Mouse (Mus musculus) forebrain, embryonic 11.5 days (tissue): Measurements from ENCODE around the gene Krt16. TPM values are rescaled to one million over a fixed set of nuclear protein-coding genes. Genes with fewer than 3 reads are reported as not detected.
"Not testable (repeated sequence)": the region's sequence is repeated elsewhere in the genome, so short reads cannot be mapped to it uniquely, and the experiment has no call there.

Experiments used
- ATAC-seq: fragments of 200-750 bp; cut with Nextera tagmentation; replicated peaks from 2 replicates; pipeline ENCODE4 v1.8.0; 2017; ENCODE audit warnings: moderate TSS enrichment; ENCODE audit not compliant: low FRiP score
- DNase-seq: peaks from one replicate; pipeline ENCODE4 v3.0.0-alpha.2; 2017; ENCODE audit warnings: low spot score
- H3K27ac ChIP-seq: fragments of 300-500 bp; sonication (generic); 2 replicates; pipeline ENCODE4 v1.5.1; 2014; ENCODE audit warnings: low read depth, low read length
- H3K27me3 ChIP-seq: fragments of 300-500 bp; sonication (generic); 2 replicates; pipeline ENCODE4 v1.6.1; 2014; ENCODE audit warnings: mild to moderate bottlenecking, low read length, mixed read lengths; ENCODE audit not compliant: control insufficient read depth, insufficient read depth
- H3K36me3 ChIP-seq: fragments of 300-500 bp; sonication (generic); 2 replicates; pipeline ENCODE4 v1.6.1; 2014; ENCODE audit warnings: mild to moderate bottlenecking, low read length, moderate library complexity, mixed read lengths; ENCODE audit not compliant: control insufficient read depth, insufficient read depth
- H3K4me1 ChIP-seq: fragments of 300-500 bp; sonication (generic); replicated peaks from 2 replicates; pipeline ENCODE4 v1.6.1; 2014; ENCODE audit warnings: low read length, mixed read lengths; ENCODE audit not compliant: control insufficient read depth, insufficient read depth
- H3K4me2 ChIP-seq: fragments of 300-500 bp; sonication (generic); 2 replicates; pipeline ENCODE4 v1.6.1; 2014; ENCODE audit warnings: low read depth, mild to moderate bottlenecking, low read length, moderate library complexity, mixed read lengths; ENCODE audit not compliant: severe bottlenecking
- H3K4me3 ChIP-seq: fragments of 300-500 bp; sonication (generic); 2 replicates; pipeline ENCODE4 v1.5.1; 2014; ENCODE audit warnings: low read depth, low read length
- H3K9ac ChIP-seq: fragments of 300-500 bp; sonication (generic); 2 replicates; pipeline ENCODE4 v1.6.1; 2014; ENCODE audit warnings: low read length
- H3K9me3 ChIP-seq: fragments of 300-500 bp; sonication (generic); 2 replicates; pipeline ENCODE4 v1.6.1; 2016; ENCODE audit warnings: low read length, mixed read lengths; ENCODE audit not compliant: control insufficient read depth
- WGBS: fragments of 180-500 bp; shearing (Covaris S2); extraction: QIAGEN DNeasy Blood & Tissue Kit; methylation state at CpG from one replicate; pipeline ENCODE4 v1.1.7; 2014; 5-methylcytosine and 5-hydroxymethylcytosine counted together
- polyA plus RNA-seq: library from polyadenylated mRNA; unstranded; fragments of >200 nt; fragmentation: Nextera tagmentation; extraction: Ambion mirVana; gene quantifications from 2 replicates; pipeline ENCODE4 v1.2.1, GENCODE M21; 2014

The Krt16 gene
- polyA plus RNA-seq, 1 experiment from 2014 or later, result not detected

GRCm38 (mm10) chr11:100262058-100262980 lies 13.6 kb upstream of the Krt16 start:
- Histone ChIP-seq H3K9ac (no peak overlapping the region), H3K27me3 (no peaks in the 10 kb centered on the region), H3K4me1 (no peaks in the 10 kb centered on the region), H3K9me3 (no peaks in the 10 kb centered on the region), H3K4me3 (no peak overlapping the region), H3K27ac (no peak overlapping the region), H3K4me2 (no peak overlapping the region), H3K36me3 (no peaks in the 10 kb centered on the region)
- 25% methylated on average over 13 of the region's 13 CpGs for WGBS
- DNase-seq (peak; percentile 47), ATAC-seq (no peak)

GRCm38 (mm10) chr11:100261235-100261605 lies 12.5 kb upstream of the Krt16 start:
- DNase-seq (peak; percentile 37), ATAC-seq (no peak)
- no peak overlapping the region for H3K4me2 ChIP-seq
- H3K27ac ChIP-seq, result no peak overlapping the region
- 77% methylated on average over 9 of the region's 9 CpGs for WGBS
- no peaks in the 10 kb centered on the region for H3K4me1 ChIP-seq
- no peaks in the 10 kb centered on the region for H3K36me3 ChIP-seq
- H3K27me3 ChIP-seq, result no peaks in the 10 kb centered on the region
- no peak overlapping the region for H3K9ac ChIP-seq
- H3K9me3 ChIP-seq, result no peaks in the 10 kb centered on the region
- H3K4me3 ChIP-seq, result no peak overlapping the region

GRCm38 (mm10) chr11:100260514-100261234 lies 12.0 kb upstream of the Krt16 start, which contains the start of gene Krt17:
Krt17 (minus strand) TSS chr11:100261029.
- DNase-seq (peak; percentile 48), ATAC-seq (no peak)
- no peak within 1 kb of the TSS for H3K27ac ChIP-seq
- H3K9ac ChIP-seq, result no peak within 1 kb of the TSS
- no peak within 1 kb of the TSS for H3K4me2 ChIP-seq
- H3K36me3 ChIP-seq, result no peaks in the 10 kb centered on the region
- no peaks in the 10 kb centered on the region for H3K9me3 ChIP-seq
- no peaks in the 10 kb centered on the region for H3K27me3 ChIP-seq
- WGBS, result 84% methylated on average over 21 of the region's 21 CpGs
- no peaks in the 10 kb centered on the region for H3K4me1 ChIP-seq
- no peak within 1 kb of the TSS for H3K4me3 ChIP-seq

- 93% methylated on average over 9 of the region's 9 CpGs for WGBS
- Histone ChIP-seq H3K4me3 (no peak overlapping the region), H3K9ac (no peak overlapping the region), H3K4me2 (no peak overlapping the region), H3K9me3 (no peaks in the 10 kb centered on the region), H3K4me1 (no peaks in the 10 kb centered on the region), H3K27ac (no peak overlapping the region), H3K36me3 (no peaks in the 10 kb centered on the region), H3K27me3 (no peaks in the 10 kb centered on the region)
- DNase-seq (peak; percentile 30), ATAC-seq (no peak)
Observed at GRCm38 (mm10) chr11:100259079-100259478, 10.4 kb upstream of the Krt16 start.

- no peak for ATAC-seq
- peak; percentile 27 for DNase-seq
Observed at GRCm38 (mm10) chr11:100257967-100258366, 9.3 kb upstream of the Krt16 start.

GRCm38 (mm10) chr11:100255514-100255913 lies 6.8 kb upstream of the Krt16 start:
- H3K9ac ChIP-seq, result no peak overlapping the region
- no peak overlapping the region for H3K27ac ChIP-seq
- H3K9me3 ChIP-seq, result no peaks in the 10 kb centered on the region
- no peak overlapping the region for H3K4me3 ChIP-seq
- H3K4me2 ChIP-seq, result no peak overlapping the region
- no peaks in the 10 kb centered on the region for H3K36me3 ChIP-seq
- H3K27me3 ChIP-seq, result no peaks in the 10 kb centered on the region
- 93% methylated on average over 6 of the region's 6 CpGs for WGBS
- ATAC-seq (no peak), DNase-seq (peak; percentile 43)
- H3K4me1 ChIP-seq, result no peaks in the 10 kb centered on the region

More at GRCm38 (mm10) chr11:100257967-100258366, 9.3 kb upstream of the Krt16 start:
- Histone ChIP-seq H3K9me3 (no peaks in the 10 kb centered on the region), H3K27ac (no peak overlapping the region), H3K4me3 (no peak overlapping the region), H3K4me2 (no peak overlapping the region), H3K27me3 (no peaks in the 10 kb centered on the region), H3K9ac (no peak overlapping the region), H3K36me3 (no peaks in the 10 kb centered on the region), H3K4me1 (no peaks in the 10 kb centered on the region)
- WGBS, result 93% methylated on average over 1 of the region's 1 CpGs

GRCm38 (mm10) chr11:100254360-100255090 lies 5.8 kb upstream of the Krt16 start:
- no peak for ATAC-seq
- no peaks in the 10 kb centered on the region for H3K9me3 ChIP-seq
- no peaks in the 10 kb centered on the region for H3K36me3 ChIP-seq
- no peaks in the 10 kb centered on the region for H3K27me3 ChIP-seq
- no peaks in the 10 kb centered on the region for H3K4me1 ChIP-seq
- 61% methylated on average over 5 of the region's 5 CpGs for WGBS
- no peak overlapping the region for H3K4me3 ChIP-seq
- H3K27ac ChIP-seq, result no peak overlapping the region
- no peak overlapping the region for H3K9ac ChIP-seq
- H3K4me2 ChIP-seq, result no peak overlapping the region
- DNase-seq, result peak; percentile 41

GRCm38 (mm10) chr11:100246471-100246870 lies 2.2 kb downstream of the Krt16 start:
- not testable (repeated sequence) for H3K36me3 ChIP-seq, ATAC-seq, H3K27ac ChIP-seq, H3K4me3 ChIP-seq, DNase-seq, H3K4me1 ChIP-seq, H3K4me2 ChIP-seq, H3K9ac ChIP-seq, H3K27me3 ChIP-seq, H3K9me3 ChIP-seq
- WGBS, result 77% methylated on average over 7 of the region's 7 CpGs
